Mouse (Mus musculus) hindbrain, embryonic 12.5 days (tissue): ENCODE results near the gene Tbata. TPM values are rescaled to one million over a fixed set of nuclear protein-coding genes. Genes with fewer than 3 reads are reported as not detected.

Experiments used
- ATAC-seq: fragments of 200-750 bp; cut with Nextera tagmentation; 2 replicates; pipeline ENCODE4 v1.8.0; 2017; ENCODE audit warnings: moderate TSS enrichment; ENCODE audit not compliant: low FRiP score
- H3K27ac ChIP-seq: fragments of 300-500 bp; sonication (generic); 2 replicates; pipeline ENCODE4 v1.5.1; 2016; ENCODE audit warnings: mild to moderate bottlenecking
- H3K27me3 ChIP-seq: fragments of 300-500 bp; sonication (generic); 2 replicates; pipeline ENCODE4 v1.6.1; 2016; ENCODE audit warnings: mild to moderate bottlenecking
- H3K36me3 ChIP-seq: fragments of 300-500 bp; sonication (generic); 2 replicates; pipeline ENCODE4 v1.6.1; 2016; ENCODE audit warnings: mild to moderate bottlenecking
- H3K4me1 ChIP-seq: fragments of 300-500 bp; sonication (generic); 2 replicates; pipeline ENCODE4 v1.6.1; 2016
- H3K4me2 ChIP-seq: fragments of 300-500 bp; sonication (generic); replicated peaks from 2 replicates; pipeline ENCODE4 v1.6.1; 2016; ENCODE audit warnings: mild to moderate bottlenecking
- H3K4me3 ChIP-seq: fragments of 300-500 bp; sonication (generic); 2 replicates; pipeline ENCODE4 v1.5.1; 2016; ENCODE audit warnings: mild to moderate bottlenecking
- H3K9ac ChIP-seq: fragments of 300-500 bp; sonication (generic); 2 replicates; pipeline ENCODE4 v1.6.1; 2016; ENCODE audit warnings: mild to moderate bottlenecking, moderate library complexity
- H3K9me3 ChIP-seq: fragments of 300-500 bp; sonication (generic); replicated peaks from 2 replicates; pipeline ENCODE4 v1.6.1; 2016; ENCODE audit warnings: mild to moderate bottlenecking
- WGBS: fragments of 180-500 bp; shearing (Covaris S2); methylation state at CpG from one replicate; pipeline ENCODE4 v1.1.7; 2016; 5-methylcytosine and 5-hydroxymethylcytosine counted together
- polyA plus RNA-seq: library from polyadenylated mRNA; unstranded; fragments of >200 nt; fragmentation: Nextera tagmentation; extraction: Ambion mirVana; gene quantifications from 2 replicates; pipeline ENCODE4 v1.2.1, GENCODE M21; 2016

Tbata gene
- polyA plus RNA-seq, 1 experiment from 2014 or later, result 0.32 TPM

DNA sequence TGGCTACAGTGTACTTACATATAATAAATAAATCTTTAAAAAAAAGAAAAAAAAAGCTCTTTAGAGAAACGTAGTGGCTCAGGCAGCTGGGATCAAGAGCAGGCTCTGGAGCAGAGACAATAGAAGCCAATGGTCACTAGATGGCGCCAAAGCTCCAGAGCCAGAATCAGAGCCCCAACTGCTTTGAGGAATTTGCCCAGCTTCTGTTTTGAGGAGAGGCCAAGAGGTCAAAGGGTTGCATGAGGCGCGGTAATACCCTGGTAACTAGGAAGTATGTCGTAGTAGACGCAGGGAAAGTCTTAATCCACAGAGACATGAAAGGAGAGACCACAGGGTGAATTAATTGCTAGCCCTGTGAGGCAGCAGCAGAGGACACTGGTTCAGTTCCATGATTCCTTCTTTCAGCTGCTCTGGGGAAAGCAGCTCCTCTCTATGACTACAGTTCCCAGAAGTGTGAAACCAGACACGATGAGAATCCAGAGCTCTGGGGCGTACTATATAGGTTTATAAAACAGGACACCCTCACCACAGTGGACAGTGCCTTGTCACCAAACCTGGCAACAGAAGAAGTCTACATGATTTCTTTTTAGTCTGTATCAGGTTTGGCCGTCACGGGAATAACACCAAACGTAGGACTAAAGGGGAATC is 27.9 kb downstream of the Tbata start:
- H3K27ac ChIP-seq, result no peak overlapping the region
- no peaks in the 10 kb centered on the region for H3K36me3 ChIP-seq
- no peak overlapping the region for H3K4me3 ChIP-seq
- no peak overlapping the region for H3K9ac ChIP-seq
- WGBS, result 25% methylated on average over 11 of the region's 11 CpGs
- no peaks in the 10 kb centered on the region for H3K9me3 ChIP-seq
- H3K27me3 ChIP-seq, result no peaks in the 10 kb centered on the region; the same call in 1 of the 2 replicates
- peaks cover 7% of the 10 kb centered on the region for H3K4me1 ChIP-seq
- no peak overlapping the region for H3K4me2 ChIP-seq
- ATAC-seq, result peak; percentile 20; the same call in 1 of the 2 replicates

DNA sequence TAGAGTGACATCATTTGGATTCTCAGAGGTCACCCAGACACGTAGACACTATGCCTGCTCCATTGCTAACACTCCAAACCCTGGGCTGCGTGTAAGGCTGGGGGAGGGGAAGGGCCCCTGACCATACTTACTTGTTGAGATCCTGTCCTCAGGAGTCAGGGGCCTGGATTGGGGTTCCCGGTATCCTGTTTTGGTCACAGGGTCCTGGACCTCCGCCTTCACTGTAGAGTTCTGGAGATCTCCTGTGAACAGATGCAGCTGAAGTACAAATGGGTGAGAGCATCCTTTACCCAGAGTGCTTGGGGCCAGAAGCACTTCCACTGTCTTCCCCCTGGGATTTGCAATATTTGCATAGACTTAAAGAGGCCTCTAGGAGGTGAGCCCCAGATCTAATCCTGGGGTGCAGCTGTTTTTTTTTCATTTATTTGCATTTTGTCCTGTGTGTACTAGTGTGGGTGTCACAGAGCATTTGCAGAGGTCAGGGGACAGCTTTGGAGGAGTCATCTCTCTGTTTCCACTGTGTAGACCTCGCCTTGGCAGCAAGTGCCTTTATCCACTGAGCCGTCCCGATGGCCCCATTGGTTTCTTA is 28.6 kb downstream of the Tbata start:
- Histone ChIP-seq H3K4me2 (no peak overlapping the region), H3K9ac (no peak overlapping the region), H3K27me3 (no peaks in the 10 kb centered on the region; the same call in 1 of the 2 replicates), H3K9me3 (no peaks in the 10 kb centered on the region), H3K36me3 (no peaks in the 10 kb centered on the region), H3K4me3 (no peak overlapping the region), H3K27ac (no peak overlapping the region), H3K4me1 (peaks cover 7% of the 10 kb centered on the region)
- WGBS, result 69% methylated on average over 7 of the region's 7 CpGs
- no peak for ATAC-seq

DNA sequence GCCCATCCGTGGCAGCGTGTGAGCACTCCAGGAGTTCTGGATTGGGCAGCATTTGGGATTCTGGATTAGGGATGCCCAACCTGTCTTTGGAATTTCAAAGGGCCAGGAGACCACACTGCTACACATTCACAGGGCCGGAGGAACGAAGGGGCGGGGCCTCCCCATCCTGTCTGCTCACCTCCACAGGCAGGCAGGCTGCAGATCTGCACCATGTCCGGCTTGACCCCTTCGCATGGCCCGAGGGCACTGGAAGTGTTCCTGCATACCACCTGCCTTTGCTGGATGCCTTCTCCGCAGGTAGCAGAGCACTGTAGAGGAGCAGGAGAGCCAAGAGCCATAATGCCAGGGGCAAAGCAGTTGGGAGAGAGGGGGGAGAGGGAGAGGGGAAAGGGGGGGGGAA is 29.2 kb downstream of the Tbata start:
- Histone ChIP-seq H3K4me1 (peaks cover 7% of the 10 kb centered on the region), H3K4me2 (no peak overlapping the region), H3K36me3 (no peaks in the 10 kb centered on the region), H3K4me3 (no peak overlapping the region), H3K27ac (no peak overlapping the region), H3K27me3 (no peaks in the 10 kb centered on the region; the same call in 1 of the 2 replicates), H3K9me3 (no peaks in the 10 kb centered on the region), H3K9ac (no peak overlapping the region)
- no peak for ATAC-seq
- WGBS, result 40% methylated on average over 9 of the region's 9 CpGs

DNA sequence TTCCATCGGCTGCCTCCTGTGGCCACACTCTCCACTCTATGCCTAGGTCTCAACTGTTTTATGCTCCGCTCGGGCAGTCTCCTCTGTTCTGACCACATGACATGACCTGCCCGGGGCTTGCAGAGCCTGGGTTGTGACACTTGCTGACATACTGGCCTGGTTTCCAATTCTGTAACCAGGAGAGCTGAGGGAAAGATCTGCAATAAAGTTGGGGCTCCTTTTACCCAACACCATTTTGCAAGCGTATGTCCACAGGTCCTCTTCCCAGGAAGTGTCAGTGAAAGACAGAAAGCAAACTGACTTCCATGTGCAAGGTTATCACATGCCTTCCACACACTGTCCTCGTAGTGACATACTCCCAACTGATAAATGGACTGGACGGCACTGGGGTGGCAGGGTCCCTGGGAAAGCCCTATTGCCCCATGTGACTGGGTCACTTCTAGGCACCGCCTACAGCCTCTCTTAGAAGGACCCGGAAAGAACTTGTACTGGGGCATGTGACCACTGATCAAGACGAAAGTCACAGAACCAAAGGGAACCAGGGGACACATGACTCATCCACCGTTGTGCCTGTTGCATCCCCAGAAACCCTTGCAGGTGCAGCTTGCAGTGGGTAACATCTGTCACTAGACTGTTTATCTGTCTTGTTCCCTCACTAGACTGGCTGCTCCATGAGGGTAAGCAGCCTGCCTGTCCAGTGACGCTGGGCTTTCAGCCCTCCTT is 30.0 kb downstream of the Tbata start:
- Histone ChIP-seq H3K4me3 (no peak overlapping the region), H3K4me2 (no peak overlapping the region), H3K9me3 (no peaks in the 10 kb centered on the region), H3K4me1 (peaks cover 7% of the 10 kb centered on the region), H3K36me3 (no peaks in the 10 kb centered on the region), H3K27me3 (no peaks in the 10 kb centered on the region; the same call in 1 of the 2 replicates), H3K9ac (no peak overlapping the region), H3K27ac (no peak overlapping the region)
- WGBS, result 79% methylated on average over 12 of the region's 12 CpGs
- ATAC-seq, result no peak

DNA sequence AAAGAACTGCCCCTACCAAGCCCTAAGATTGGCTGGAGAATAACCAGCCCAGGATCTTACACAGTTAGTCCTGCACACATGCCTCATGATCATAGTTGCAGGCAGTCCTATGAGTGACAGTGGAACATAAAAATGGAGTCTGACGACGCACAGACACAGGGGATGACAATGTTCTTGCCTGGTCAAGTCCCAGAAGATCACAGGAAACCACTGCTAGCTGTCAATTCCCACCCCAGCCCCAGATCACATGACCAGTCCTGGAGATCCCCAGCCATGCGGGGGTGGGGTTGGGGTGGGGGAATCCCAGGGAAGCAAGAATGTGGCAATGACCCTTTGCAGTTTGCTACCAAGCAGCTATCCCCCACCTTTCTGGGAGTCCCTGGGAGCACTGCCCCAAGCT is 32.2 kb downstream of the Tbata start:
- 77% methylated on average over 3 of the region's 3 CpGs for WGBS
- Histone ChIP-seq H3K4me1 (peaks cover 7% of the 10 kb centered on the region), H3K36me3 (no peaks in the 10 kb centered on the region), H3K4me3 (no peak overlapping the region), H3K27ac (no peak overlapping the region), H3K4me2 (no peak overlapping the region), H3K27me3 (no peaks in the 10 kb centered on the region; the same call in 1 of the 2 replicates), H3K9ac (no peak overlapping the region), H3K9me3 (no peaks in the 10 kb centered on the region)
- no peak for ATAC-seq

DNA sequence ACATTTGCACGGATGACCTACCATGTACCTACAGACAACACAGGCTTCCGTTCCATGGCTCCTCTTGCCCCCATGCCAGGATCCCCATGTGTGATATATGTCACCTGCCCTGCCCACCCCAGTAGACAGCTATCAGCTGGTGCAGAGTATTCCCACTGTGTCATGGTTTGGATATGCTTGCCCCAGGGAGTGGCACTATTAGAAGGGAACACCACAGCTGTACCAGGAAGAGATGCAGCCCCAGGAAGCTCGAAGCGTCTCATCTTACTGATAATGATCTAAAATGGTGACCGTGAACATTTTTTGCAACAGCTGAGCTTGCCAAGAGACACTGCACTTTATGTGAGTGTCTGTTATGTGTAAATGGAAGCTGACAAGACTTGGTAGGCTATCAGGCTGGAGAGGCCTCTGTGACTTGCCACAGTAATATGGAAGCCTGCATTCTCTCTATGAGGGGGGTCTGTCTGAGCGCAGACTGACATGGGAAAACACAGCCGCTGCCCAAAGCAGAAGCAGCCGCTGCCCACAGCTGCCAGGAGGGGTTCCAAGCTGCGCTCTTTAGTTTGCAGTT is 36.4 kb downstream of the Tbata start:
- Histone ChIP-seq H3K4me2 (no peak overlapping the region), H3K36me3 (no peaks in the 10 kb centered on the region), H3K4me3 (no peak overlapping the region), H3K9me3 (no peaks in the 10 kb centered on the region), H3K4me1 (no peaks in the 10 kb centered on the region; the same call in 1 of the 2 replicates), H3K9ac (no peak overlapping the region), H3K27me3 (peaks cover 7% of the 10 kb centered on the region), H3K27ac (no peak overlapping the region)
- no peak for ATAC-seq
- WGBS, result 80% methylated on average over 9 of the region's 9 CpGs

DNA sequence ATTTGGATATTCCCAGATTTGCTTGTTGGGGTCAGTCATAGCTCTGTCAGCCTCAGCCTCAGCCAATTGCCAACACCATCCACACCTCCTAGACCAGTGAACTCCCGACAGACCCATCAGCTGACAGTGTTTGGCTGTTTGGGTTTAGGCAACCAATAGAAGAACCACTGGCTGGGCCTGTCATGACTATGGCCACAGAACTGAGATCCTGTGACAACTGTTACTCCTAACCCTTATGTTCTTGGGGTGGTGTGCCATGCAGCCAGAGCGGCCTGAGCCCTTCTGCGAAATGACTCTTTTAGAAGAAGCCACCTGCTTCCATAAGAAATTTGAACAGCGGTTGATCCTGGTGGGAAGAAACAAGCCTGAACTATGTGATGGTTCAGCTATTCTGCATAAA is 39.4 kb downstream of the Tbata start:
- Histone ChIP-seq H3K4me3 (no peak overlapping the region), H3K4me1 (no peaks in the 10 kb centered on the region; the same call in 1 of the 2 replicates), H3K9me3 (peaks cover 5% of the 10 kb centered on the region; the same call in 1 of the 2 replicates), H3K27me3 (peaks cover 10% of the 10 kb centered on the region), H3K27ac (no peak overlapping the region), H3K9ac (no peak overlapping the region), H3K36me3 (no peaks in the 10 kb centered on the region), H3K4me2 (no peak overlapping the region)
- ATAC-seq, result no peak
- 81% methylated on average over 4 of the region's 4 CpGs for WGBS

DNA sequence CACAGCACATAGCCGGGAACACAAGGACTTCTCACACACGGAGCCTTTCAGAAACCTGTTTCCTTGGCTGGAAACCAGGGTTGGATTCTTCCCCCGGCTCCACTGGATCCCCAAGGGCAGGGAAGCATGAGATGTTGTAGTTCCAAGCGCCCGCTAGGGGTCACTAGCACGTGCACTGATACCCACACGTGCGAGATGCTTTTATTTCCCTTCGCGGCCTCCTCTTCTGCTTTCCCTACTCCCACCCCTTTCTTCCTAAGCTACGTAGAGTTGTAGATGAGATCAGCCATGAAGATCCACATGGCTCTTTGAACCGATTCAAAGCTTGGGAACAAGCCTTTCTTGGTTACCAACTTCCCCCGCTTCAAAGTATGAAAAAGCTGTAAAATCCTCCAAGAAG is 40.0 kb downstream of the Tbata start:
- H3K27ac ChIP-seq, result no peak overlapping the region
- no peak overlapping the region for H3K4me2 ChIP-seq
- H3K4me3 ChIP-seq, result no peak overlapping the region
- H3K4me1 ChIP-seq, result no peaks in the 10 kb centered on the region; the same call in 1 of the 2 replicates
- no peak for ATAC-seq
- no peaks in the 10 kb centered on the region for H3K36me3 ChIP-seq
- 9% methylated on average over 13 of the region's 13 CpGs for WGBS
- peaks cover 10% of the 10 kb centered on the region for H3K27me3 ChIP-seq
- H3K9me3 ChIP-seq, result peaks cover 5% of the 10 kb centered on the region; the same call in 1 of the 2 replicates
- H3K9ac ChIP-seq, result no peak overlapping the region

DNA sequence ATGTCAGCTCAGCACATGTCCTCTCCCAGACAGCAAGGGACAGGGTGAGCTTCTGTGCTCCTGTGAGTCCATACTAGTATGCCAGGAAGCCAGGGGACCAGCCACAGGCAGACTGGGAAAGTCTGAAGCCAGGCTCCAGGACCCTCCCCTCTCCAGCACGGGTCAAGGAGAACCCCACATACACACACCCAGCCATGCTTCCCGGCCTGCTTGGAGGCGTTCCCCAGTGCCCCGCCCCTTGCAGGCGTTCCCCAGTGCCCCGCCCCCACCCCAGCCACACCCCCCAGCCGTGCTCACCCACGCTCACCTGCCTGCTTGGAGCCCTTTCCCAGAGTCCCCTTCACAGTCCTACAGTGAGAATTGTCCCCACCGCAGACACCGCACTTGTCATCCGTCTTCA is 41.1 kb downstream of the Tbata start:
- Histone ChIP-seq H3K4me2 (peak overlapping the region; percentile 27), H3K36me3 (no peaks in the 10 kb centered on the region), H3K4me1 (no peaks in the 10 kb centered on the region; the same call in 1 of the 2 replicates), H3K27me3 (peaks cover 10% of the 10 kb centered on the region), H3K27ac (no peak overlapping the region), H3K9me3 (peaks cover 5% of the 10 kb centered on the region; the same call in 1 of the 2 replicates), H3K9ac (no peak overlapping the region), H3K4me3 (no peak overlapping the region)
- WGBS, result 9% methylated on average over 11 of the region's 11 CpGs
- no peak for ATAC-seq

DNA sequence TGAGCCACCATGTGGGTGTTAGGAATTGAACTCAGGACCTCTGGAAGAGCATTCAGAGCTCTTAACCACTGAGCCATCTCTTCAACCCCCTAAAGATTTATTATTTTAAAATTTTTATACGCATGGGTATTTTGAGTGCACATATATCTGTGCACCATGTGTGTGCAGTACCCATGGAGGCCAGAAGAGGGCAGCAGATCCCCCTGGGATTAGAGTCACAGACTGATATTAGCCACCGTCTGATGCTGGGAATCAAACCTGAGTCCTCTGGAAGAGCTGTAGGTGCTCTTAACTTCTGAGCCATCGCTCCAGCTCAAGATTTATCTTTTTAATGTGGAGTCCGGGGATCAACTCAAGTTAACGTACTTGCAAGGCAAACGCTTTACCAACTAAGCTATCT is 43.9 kb downstream of the Tbata start:
- Histone ChIP-seq H3K4me3 (no peak overlapping the region), H3K9ac (no peak overlapping the region), H3K27ac (no peak overlapping the region), H3K4me2 (no peak overlapping the region), H3K27me3 (peaks cover 10% of the 10 kb centered on the region), H3K36me3 (no peaks in the 10 kb centered on the region), H3K4me1 (no peaks in the 10 kb centered on the region; the same call in 1 of the 2 replicates), H3K9me3 (peaks cover 10% of the 10 kb centered on the region)
- 98% methylated on average over 6 of the region's 6 CpGs for WGBS
- no peak for ATAC-seq

DNA sequence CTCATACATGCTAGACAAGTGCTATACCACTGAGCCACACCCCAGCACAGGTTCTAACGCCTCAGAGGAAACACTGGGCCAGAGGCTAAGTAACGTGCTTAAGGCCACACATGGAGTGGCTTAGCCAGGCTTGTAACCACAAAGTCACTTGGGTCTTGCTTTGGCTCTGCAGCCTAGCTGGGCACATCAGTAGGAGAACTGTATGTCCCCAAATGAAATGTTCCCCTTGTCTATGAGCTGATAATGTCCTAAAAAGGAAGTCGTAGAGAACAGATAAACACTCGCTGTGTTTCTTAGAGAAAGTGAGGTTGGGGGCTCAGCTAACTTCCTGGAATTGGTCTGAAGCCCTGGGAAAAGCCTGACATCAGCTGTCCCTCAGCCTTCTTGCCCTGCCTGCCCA is 44.4 kb downstream of the Tbata start:
- H3K27me3 ChIP-seq, result peaks cover 9% of the 10 kb centered on the region
- ATAC-seq, result no peak
- H3K4me3 ChIP-seq, result no peak overlapping the region
- WGBS, result 89% methylated on average over 4 of the region's 4 CpGs
- H3K27ac ChIP-seq, result no peak overlapping the region
- H3K9me3 ChIP-seq, result peaks cover 10% of the 10 kb centered on the region
- no peaks in the 10 kb centered on the region for H3K36me3 ChIP-seq
- no peak overlapping the region for H3K9ac ChIP-seq
- H3K4me2 ChIP-seq, result no peak overlapping the region
- no peaks in the 10 kb centered on the region; the same call in 1 of the 2 replicates for H3K4me1 ChIP-seq

DNA sequence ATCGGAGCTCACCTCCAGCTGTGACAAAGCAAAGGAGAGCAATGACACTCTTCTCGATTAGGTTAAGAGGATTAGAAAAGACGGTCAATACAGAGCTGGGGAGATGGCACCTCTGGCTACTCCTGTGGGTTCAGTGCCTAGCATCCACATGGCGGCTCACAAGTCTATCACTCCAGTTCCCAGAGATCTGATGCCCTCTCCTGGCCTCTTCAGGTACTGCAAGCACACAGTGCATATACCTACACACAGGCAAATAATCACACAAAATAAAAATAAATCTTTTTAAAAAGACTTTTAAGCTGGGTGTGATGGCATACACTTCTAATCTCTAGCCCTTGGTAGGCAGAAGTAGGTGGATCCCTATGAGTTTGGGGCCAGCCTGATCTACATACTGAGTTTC is 47.6 kb downstream of the Tbata start:
- H3K9ac ChIP-seq, result no peak overlapping the region
- H3K4me1 ChIP-seq, result no peaks in the 10 kb centered on the region
- H3K27ac ChIP-seq, result no peak overlapping the region
- no peaks in the 10 kb centered on the region for H3K36me3 ChIP-seq
- H3K4me3 ChIP-seq, result no peak overlapping the region
- 96% methylated on average over 4 of the region's 4 CpGs for WGBS
- no peaks in the 10 kb centered on the region for H3K27me3 ChIP-seq
- no peak for ATAC-seq
- peaks cover 10% of the 10 kb centered on the region for H3K9me3 ChIP-seq
- no peak overlapping the region for H3K4me2 ChIP-seq
